Mouse (Mus musculus) MEL (cell line): Measurements from ENCODE around the gene Abhd17b.

Source experiments
- CHD1 ChIP-seq: IDR thresholded peaks from 2 replicates; pipeline ENCODE4 v1.6.1; 2012; ENCODE audit warnings: low read depth, mild to moderate bottlenecking, inconsistent platforms, low read length, improper control_type of control experiment
- CTCF ChIP-seq, 3 experiments: IDR thresholded peaks in 2 of 3; conservative IDR thresholded peaks in 1 of 3; 2 replicates each; pipeline ENCODE4 v1.5.1; 2011 to 2012; ENCODE audit warnings: low read length in 3 of 3, low read depth in 2 of 3, mild to moderate bottlenecking in 2 of 3, improper control_type of control experiment in 1 of 3, inconsistent platforms in 1 of 3, mixed read lengths in 1 of 3, moderate library complexity in 1 of 3; ENCODE audit not compliant: control insufficient read depth in 1 of 3, insufficient read depth in 1 of 3, poor library complexity in 1 of 3, severe bottlenecking in 1 of 3
- NELFE ChIP-seq: IDR thresholded peaks from 2 replicates; pipeline ENCODE4 v1.6.1; 2011; ENCODE audit warnings: low read depth, low read length, improper control_type of control experiment
- POLR2A ChIP-seq, 2 experiments: IDR thresholded peaks; 2 replicates each; pipeline ENCODE4 v1.6.1; 2011 to 2012; ENCODE audit warnings: low read length in 2 of 2, mild to moderate bottlenecking in 2 of 2, control low read depth in 1 of 2, improper control_type of control experiment in 1 of 2, low read depth in 1 of 2, moderate library complexity in 1 of 2; ENCODE audit not compliant: control insufficient read depth in 1 of 2, insufficient read depth in 1 of 2, poor library complexity in 1 of 2
- SMC3 ChIP-seq: IDR thresholded peaks from 2 replicates; pipeline ENCODE4 v1.6.1; 2011; ENCODE audit warnings: low read depth, low read length, improper control_type of control experiment
- TBP ChIP-seq: IDR thresholded peaks from 2 replicates; pipeline ENCODE4 v1.8.0; 2011; ENCODE audit warnings: low read depth, low read length, improper control_type of control experiment

- TF ChIP-seq POLR2A (IDR thresholded peaks at IDR 0.05; ENCODE audit: control insufficient read depth in 1 of 2, insufficient read depth in 1 of 2, low read depth in 1 of 2, low read length in 2 of 2, poor library complexity in 1 of 2) (no peak), CHD1 (no peak), SMC3 (no peak), NELFE (no peak), CTCF (IDR thresholded peaks at IDR 0.05 in 2 of 3, conservative IDR thresholded peaks at IDR 0.05 in 1 of 3; ENCODE audit: control insufficient read depth in 1 of 3, insufficient read depth in 1 of 3, low read depth in 2 of 3, low read length in 3 of 3, poor library complexity in 1 of 3, severe bottlenecking in 1 of 3) (no peak), TBP (no peak)
Measured at GRCm38 (mm10) chr19:21637672-21638071, 15.3 kb upstream of the Abhd17b start.
